Mouse (Mus musculus) ES-Bruce4 (cell line): ENCODE results near the gene Snrpc.

Source experiments
- CTCF ChIP-seq: IDR thresholded peaks from one replicate; pipeline ENCODE4 v1.8.1; 2011; ENCODE audit warnings: low read depth, low read length
- POLR2A ChIP-seq: IDR thresholded peaks from one replicate; pipeline ENCODE4 v1.8.1; 2011; ENCODE audit warnings: low read length; ENCODE audit not compliant: insufficient read depth

- TF ChIP-seq CTCF, result no peak
- no peak for TF ChIP-seq POLR2A
Measured at GRCm38 (mm10) chr17:27827511-27827910, 10.4 kb upstream of the Snrpc start.
